Mouse (Mus musculus) heart, postnatal 10 days (tissue): ENCODE results near the gene Arhgef39. TPM values are rescaled to one million over a fixed set of nuclear protein-coding genes. Genes with fewer than 3 reads are reported as not detected.

Source experiments
- DNase-seq, 2 experiments: peaks; one replicate each; pipeline ENCODE4 v3.0.0; 2021
- intact Hi-C: fragments of 180-260 bp; cut with DNase I; formaldehyde crosslinking; loops from one replicate; pipeline ENCODE4 v1.15.1; 2025
- total RNA-seq, 2 experiments: library from RNA; stranded (reverse); gene quantifications; 2 replicates each; pipeline ENCODE4 v1.2.3; 2021

Arhgef39 gene
- total RNA-seq, 2 experiments from 2014 or later: 4.0 to 5.2 TPM

GRCm38 (mm10) chr4:43482591-43482990, 16.9 kb downstream of the Arhgef39 start:
- no peak for DNase-seq
- intact Hi-C loops: no loop called here

- no peak for DNase-seq
- intact Hi-C loops: no loop called here
These were observed 17.5 kb downstream of the Arhgef39 start for GRCm38 (mm10) chr4:43481894-43482456.

GRCm38 (mm10) chr4:43480985-43481384, 18.5 kb downstream of the Arhgef39 start:
- no peak for DNase-seq
- intact Hi-C loops: no loop called here

GRCm38 (mm10) chr4:43478906-43479832, 20.3 kb downstream of the Arhgef39 start:
- peak; percentile 69 to 84 for DNase-seq
- intact Hi-C loops: loop anchor here (1.0 kb wide), 1 partner anchor 37 kb away; no protein-coding TSS in a partner anchor

- intact Hi-C loops: no loop called here
- no peak for DNase-seq
These were observed 21.0 kb downstream of the Arhgef39 start for GRCm38 (mm10) chr4:43478534-43478858.

GRCm38 (mm10) chr4:43477857-43478533, 21.5 kb downstream of the Arhgef39 start:
- DNase-seq: peak; percentile 91 to 93
- intact Hi-C loops: no loop called here

GRCm38 (mm10) chr4:43476604-43477003, 22.9 kb downstream of the Arhgef39 start:
- intact Hi-C loops: no loop called here

GRCm38 (mm10) chr4:43473636-43474035, 25.9 kb downstream of the Arhgef39 start:
- intact Hi-C loops: no loop called here
- no peak for DNase-seq

More at GRCm38 (mm10) chr4:43476604-43477003, 22.9 kb downstream of the Arhgef39 start:
- DNase-seq: no peak

- no peak for DNase-seq
These were observed 29.2 kb downstream of the Arhgef39 start for GRCm38 (mm10) chr4:43470301-43470700.

GRCm38 (mm10) chr4:43466872-43467271, 32.6 kb downstream of the Arhgef39 start:
- no peak for DNase-seq
- intact Hi-C loops: no loop called here

More at GRCm38 (mm10) chr4:43470301-43470700, 29.2 kb downstream of the Arhgef39 start:
- intact Hi-C loops: no loop called here

- DNase-seq: no peak
- intact Hi-C loops: no loop called here
These were observed 33.6 kb downstream of the Arhgef39 start for GRCm38 (mm10) chr4:43465935-43466334.

GRCm38 (mm10) chr4:43463102-43463501, 36.4 kb downstream of the Arhgef39 start:
- intact Hi-C loops: no loop called here
- no peak for DNase-seq

- DNase-seq: no peak
- intact Hi-C loops: no loop called here
These were observed 42.4 kb downstream of the Arhgef39 start for GRCm38 (mm10) chr4:43457124-43457523.

- intact Hi-C loops: no loop called here
- no peak for DNase-seq
These were observed 43.0 kb downstream of the Arhgef39 start for GRCm38 (mm10) chr4:43456470-43456869.

GRCm38 (mm10) chr4:43454041-43454836, 45.3 kb downstream of the Arhgef39 start, which contains the start of gene Cd72:
TSS of gene Cd72 (minus strand) at chr4:43454628.
- intact Hi-C loops: no loop called here
- no peak for DNase-seq

GRCm38 (mm10) chr4:43453413-43453812, 46.1 kb downstream of the Arhgef39 start:
- DNase-seq: no peak

GRCm38 (mm10) chr4:43452315-43452714, 47.2 kb downstream of the Arhgef39 start:
- intact Hi-C loops: no loop called here
- DNase-seq: peak; percentile 32 to 41

More at GRCm38 (mm10) chr4:43453413-43453812, 46.1 kb downstream of the Arhgef39 start:
- intact Hi-C loops: no loop called here

GRCm38 (mm10) chr4:43448554-43448953, 50.9 kb downstream of the Arhgef39 start:
- intact Hi-C loops: no loop called here
- peak; percentile 56 to 62 for DNase-seq

GRCm38 (mm10) chr4:43447251-43447650, 52.2 kb downstream of the Arhgef39 start:
- intact Hi-C loops: no loop called here
- no peak for DNase-seq
